Mouse (Mus musculus) bone marrow macrophage, adult 2 months (primary cell): ENCODE results near the gene Cyp2s1.

Experiments used
- CTCF ChIP-seq: IDR thresholded peaks from 2 replicates; pipeline ENCODE4 v1.5.1; 2012; ENCODE audit warnings: low read depth, mild to moderate bottlenecking, low read length, moderate library complexity
- POLR2A ChIP-seq: IDR thresholded peaks from 2 replicates; pipeline ENCODE4 v1.6.1; 2012; ENCODE audit warnings: mild to moderate bottlenecking, low read depth, low read length, borderline replicate concordance

GRCm38 (mm10) chr7:25827199-25827598, 10.5 kb upstream of the Cyp2s1 start:
- TF ChIP-seq CTCF (no peak), POLR2A (no peak)
